Mouse (Mus musculus): Measurements from ENCODE around the gene Olfr992. TPM values are rescaled to one million over a fixed set of nuclear protein-coding genes. Genes with fewer than 3 reads are reported as not detected.
"Not testable (repeated sequence)": the region's sequence is repeated elsewhere in the genome, so short reads cannot be mapped to it uniquely, and the experiment has no call there.

The Olfr992 gene
- not detected in 2 replicates for polyA plus RNA-seq (2012; ENCODE audit: insufficient read depth, low replicate concordance)

GRCm38 (mm10) chr2:85409369-85409768 is at the start of gene Olfr992:
TSS of gene Olfr992 (minus strand) at chr2:85409469.
- Histone ChIP-seq H3K9me3 (no peaks in the 10 kb centered on the region), H3K36me3 (replicated peaks; ENCODE audit: low read length) (no peaks in the 10 kb centered on the region), H3K4me3 (replicated peaks) (no peak within 1 kb of the TSS), H3K27me3 (replicated peaks) (no peaks in the 10 kb centered on the region), H3K4me1 (no peaks in the 10 kb centered on the region)
- no peak for TF ChIP-seq GATA1 (IDR thresholded peaks at IDR 0.05; ENCODE audit: borderline replicate concordance, low read length)
- TF ChIP-seq FLI1 (IDR thresholded peaks at IDR 0.05; ENCODE audit: low read length): no peak

GRCm38 (mm10) chr2:85443539-85443938 is 34.3 kb upstream of the Olfr992 start, which contains the start of gene Olfr995:
TSS of gene Olfr995 (minus strand) at chr2:85443639.
- H3K27me3 ChIP-seq (replicated peaks): no peaks in the 10 kb centered on the region
- TF ChIP-seq FLI1 (IDR thresholded peaks at IDR 0.05; ENCODE audit: low read length) (no peak), GATA1 (IDR thresholded peaks at IDR 0.05; ENCODE audit: borderline replicate concordance, low read length) (no peak)
- no peaks in the 10 kb centered on the region for H3K4me1 ChIP-seq
- no peaks in the 10 kb centered on the region for H3K36me3 ChIP-seq (replicated peaks; ENCODE audit: low read length)
- no peaks in the 10 kb centered on the region for H3K9me3 ChIP-seq
- H3K4me3 ChIP-seq (replicated peaks): no peak within 1 kb of the TSS

- Histone ChIP-seq H3K9me3 (no peaks in the 10 kb centered on the region), H3K4me1 (no peaks in the 10 kb centered on the region), H3K36me3 (replicated peaks; ENCODE audit: low read length) (no peaks in the 10 kb centered on the region), H3K4me3 (replicated peaks) (no peak overlapping the region), H3K27me3 (replicated peaks) (no peaks in the 10 kb centered on the region)
- no peak for TF ChIP-seq GATA1 (IDR thresholded peaks at IDR 0.05; ENCODE audit: borderline replicate concordance, low read length)
- TF ChIP-seq FLI1 (IDR thresholded peaks at IDR 0.05; ENCODE audit: low read length): no peak
Measured at GRCm38 (mm10) chr2:85442546-85442945, 33.3 kb upstream of the Olfr992 start.

- no peaks in the 10 kb centered on the region for H3K9me3 ChIP-seq
- no peaks in the 10 kb centered on the region for H3K4me1 ChIP-seq
- TF ChIP-seq GATA1 (IDR thresholded peaks at IDR 0.05; ENCODE audit: borderline replicate concordance, low read length) (no peak), FLI1 (IDR thresholded peaks at IDR 0.05; ENCODE audit: low read length) (no peak)
- H3K36me3 ChIP-seq (replicated peaks; ENCODE audit: low read length): no peaks in the 10 kb centered on the region
- H3K4me3 ChIP-seq (replicated peaks): no peak within 1 kb of the TSS
- H3K27me3 ChIP-seq (replicated peaks): no peaks in the 10 kb centered on the region
Measured at GRCm38 (mm10) chr2:85436351-85436750, 27.1 kb upstream of the Olfr992 start, which contains the start of gene Olfr994. TSS of gene Olfr994 (minus strand) at chr2:85436451.

- H3K36me3 ChIP-seq (replicated peaks; ENCODE audit: low read length): no peaks in the 10 kb centered on the region
- peaks cover 4% of the 10 kb centered on the region; the same call in 1 of the 2 replicates for H3K9me3 ChIP-seq
- TF ChIP-seq FLI1 (IDR thresholded peaks at IDR 0.05; ENCODE audit: low read length) (no peak), GATA1 (IDR thresholded peaks at IDR 0.05; ENCODE audit: borderline replicate concordance, low read length) (no peak)
- H3K4me3 ChIP-seq (replicated peaks): no peak overlapping the region
- no peaks in the 10 kb centered on the region for H3K4me1 ChIP-seq
- no peaks in the 10 kb centered on the region for H3K27me3 ChIP-seq (replicated peaks)
Measured at GRCm38 (mm10) chr2:85425893-85426292, 16.6 kb upstream of the Olfr992 start.

GRCm38 (mm10) chr2:85414777-85415176 is 5.5 kb upstream of the Olfr992 start, which contains the start of gene Olfr993:
TSS of gene Olfr993 (minus strand) at chr2:85414877.
- Histone ChIP-seq H3K9me3 (no peaks in the 10 kb centered on the region), H3K27me3 (replicated peaks) (no peaks in the 10 kb centered on the region), H3K36me3 (replicated peaks; ENCODE audit: low read length) (no peaks in the 10 kb centered on the region), H3K4me1 (no peaks in the 10 kb centered on the region), H3K4me3 (replicated peaks) (no peak within 1 kb of the TSS)
- TF ChIP-seq GATA1 (IDR thresholded peaks at IDR 0.05; ENCODE audit: borderline replicate concordance, low read length): no peak
- TF ChIP-seq FLI1 (IDR thresholded peaks at IDR 0.05; ENCODE audit: low read length): no peak

GRCm38 (mm10) chr2:85363127-85363526 is 46.1 kb downstream of the Olfr992 start, which contains the start of gene Olfr988:
TSS of gene Olfr988 (minus strand) at chr2:85363227.
- H3K27me3 ChIP-seq (replicated peaks); H3K9me3 ChIP-seq; H3K4me3 ChIP-seq (replicated peaks); H3K36me3 ChIP-seq (replicated peaks; ENCODE audit: low read length); H3K4me1 ChIP-seq: not testable (repeated sequence)

Other genes starting within 250 kb of the Olfr992 start
- not detected in 2 replicates for gene Lrrc55, start 212.3 kb downstream of the Olfr992 start, polyA plus RNA-seq (2012; ENCODE audit: insufficient read depth, low replicate concordance)
- not detected in 2 replicates for gene Olfr987, start 70.2 kb downstream of the Olfr992 start, polyA plus RNA-seq (2012; ENCODE audit: insufficient read depth, low replicate concordance)
- gene Olfr988, start 46.2 kb downstream of the Olfr992 start, polyA plus RNA-seq (2012; ENCODE audit: insufficient read depth, low replicate concordance): not detected in 2 replicates
- gene Olfr993, start 5.4 kb upstream of the Olfr992 start, polyA plus RNA-seq (2012; ENCODE audit: insufficient read depth, low replicate concordance): not detected in 2 replicates
- gene Olfr994, start 27.0 kb upstream of the Olfr992 start, polyA plus RNA-seq (2012; ENCODE audit: insufficient read depth, low replicate concordance): not detected in 2 replicates
- gene Olfr995, start 34.2 kb upstream of the Olfr992 start, polyA plus RNA-seq (2012; ENCODE audit: insufficient read depth, low replicate concordance): not detected in 2 replicates
- not detected in 2 replicates for gene 4833423E24Rik, start 109.6 kb upstream of the Olfr992 start, polyA plus RNA-seq (2012; ENCODE audit: insufficient read depth, low replicate concordance)
- gene Olfr996, start 169.7 kb upstream of the Olfr992 start, polyA plus RNA-seq (2012; ENCODE audit: insufficient read depth, low replicate concordance): not detected in 2 replicates
- 3.0 TPM in 1 of 2 replicates, not detected in the other for gene Olfr998, start 179.5 kb upstream of the Olfr992 start, polyA plus RNA-seq (2012; ENCODE audit: insufficient read depth, low replicate concordance)
- gene Olfr1000, start 202.4 kb upstream of the Olfr992 start, polyA plus RNA-seq (2012; ENCODE audit: insufficient read depth, low replicate concordance): not detected in 2 replicates
- not detected in 2 replicates for gene Olfr1002, start 241.2 kb upstream of the Olfr992 start, polyA plus RNA-seq (2012; ENCODE audit: insufficient read depth, low replicate concordance)